Mouse (Mus musculus) C2C12 (cell line): Measurements from ENCODE around the gene Cand1.

Experiments used
- CEBPB ChIP-seq: IDR thresholded peaks from one replicate; pipeline ENCODE4 v1.6.1; 2011; ENCODE audit warnings: low read depth, mild to moderate bottlenecking, control low read depth, moderate library complexity
- CTCF ChIP-seq: IDR thresholded peaks from one replicate; pipeline ENCODE4 v1.5.1; 2011; ENCODE audit not compliant: control insufficient read depth, insufficient read depth, insufficient read length
- FOSL1 ChIP-seq: IDR thresholded peaks from one replicate; pipeline ENCODE4 v1.8.0; 2011; ENCODE audit warnings: mild to moderate bottlenecking, low read length; ENCODE audit not compliant: poor library complexity, insufficient read depth, severe bottlenecking
- MAX ChIP-seq: IDR thresholded peaks from one replicate; pipeline ENCODE4 v1.6.1; 2011; ENCODE audit warnings: mild to moderate bottlenecking, control low read depth
- MYOD1 ChIP-seq: IDR thresholded peaks from one replicate; pipeline ENCODE4 v1.6.1; 2011; ENCODE audit warnings: low read depth; ENCODE audit not compliant: control insufficient read depth, insufficient read length
- MYOG ChIP-seq: IDR thresholded peaks from one replicate; pipeline ENCODE4 v1.6.1; 2011; ENCODE audit not compliant: control insufficient read depth, insufficient read length; ENCODE audit errors: extremely low read depth
- USF1 ChIP-seq: IDR thresholded peaks from one replicate; pipeline ENCODE4 v1.6.1; 2011; ENCODE audit warnings: low read depth, mild to moderate bottlenecking, control low read depth, moderate library complexity

DNA sequence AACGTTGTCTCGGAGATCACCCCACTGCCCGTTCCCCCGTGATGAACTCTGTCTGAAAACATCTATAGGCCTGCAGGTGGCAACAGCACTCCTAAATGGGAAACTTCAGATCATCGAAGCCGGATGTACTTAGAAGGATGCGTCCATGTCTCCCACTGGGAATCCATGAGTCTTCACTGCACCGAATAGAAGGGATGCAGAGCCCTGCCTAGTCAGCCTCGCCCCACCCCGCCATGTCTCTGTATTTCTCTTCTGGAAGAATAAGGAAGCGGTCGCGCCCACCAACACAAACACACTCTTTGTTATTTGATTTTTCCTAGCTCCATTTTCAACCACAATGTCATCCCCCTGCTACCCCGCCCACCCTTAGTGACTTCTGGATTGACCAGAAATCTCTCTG lies 4.3 kb upstream of the Cand1 start:
- TF ChIP-seq CTCF: no peak
- TF ChIP-seq USF1: no peak
- no peak for TF ChIP-seq MAX
- TF ChIP-seq MYOG: no peak
- TF ChIP-seq CEBPB: no peak
- TF ChIP-seq MYOD1: no peak
- TF ChIP-seq FOSL1: no peak
